Mouse (Mus musculus) thymus, adult 2 months (tissue): ENCODE data around the gene Cd151. TPM values are rescaled to one million over a fixed set of nuclear protein-coding genes. Genes with fewer than 3 reads are reported as not detected.

ENCODE experiments used
- DNase-seq: peaks from one replicate; pipeline ENCODE4 v3.0.0; 2021
- H3K27ac ChIP-seq: fragments of 200-500 bp; 2 replicates; pipeline ENCODE4 v1.5.1; 2012; ENCODE audit warnings: low read length, control low read depth; ENCODE audit not compliant: control insufficient read depth, insufficient read depth
- H3K27me3 ChIP-seq: fragments of 200-500 bp; 2 replicates; pipeline ENCODE4 v1.6.1; 2012; ENCODE audit warnings: mild to moderate bottlenecking, low read length, moderate library complexity, mixed read lengths; ENCODE audit not compliant: control insufficient read depth, insufficient read depth
- H3K36me3 ChIP-seq: fragments of 200-500 bp; 2 replicates; pipeline ENCODE4 v1.6.1; 2012; ENCODE audit warnings: mild to moderate bottlenecking, low read length, moderate library complexity; ENCODE audit not compliant: control insufficient read depth, insufficient read depth
- H3K4me1 ChIP-seq: fragments of 200-500 bp; replicated peaks from 2 replicates; pipeline ENCODE4 v1.6.1; 2012; ENCODE audit warnings: low read length; ENCODE audit not compliant: control insufficient read depth, insufficient read depth
- H3K4me3 ChIP-seq: fragments of 200-500 bp; 2 replicates; pipeline ENCODE4 v1.5.1; 2012; ENCODE audit warnings: mild to moderate bottlenecking, low read length, control low read depth, moderate library complexity; ENCODE audit not compliant: control insufficient read depth, insufficient read depth
- CTCF ChIP-seq: fragments of 200-500 bp; IDR thresholded peaks from 2 replicates; pipeline ENCODE4 v1.5.1; 2012; ENCODE audit warnings: mild to moderate bottlenecking, control low read depth, low read length, moderate library complexity, borderline replicate concordance; ENCODE audit not compliant: control insufficient read depth, poor library complexity, insufficient read depth; ENCODE audit errors: extremely low read depth
- POLR2A ChIP-seq: fragments of 200-500 bp; IDR thresholded peaks from 2 replicates; pipeline ENCODE4 v1.6.1; 2012; ENCODE audit warnings: mild to moderate bottlenecking, low read length, control low read depth, moderate library complexity; ENCODE audit not compliant: control insufficient read depth, poor library complexity, insufficient read depth; ENCODE audit errors: extremely low read depth
- WGBS: fragments of 180-500 bp; shearing (Covaris S2); methylation state at CpG from one replicate; pipeline ENCODE4 v1.1.7; 2018; 5-methylcytosine and 5-hydroxymethylcytosine counted together
- polyA plus RNA-seq: library from polyadenylated mRNA; depleted of rRNA; stranded (reverse); fragments of >200 nt; gene quantifications from 2 replicates; pipeline ENCODE4 v1.2.3, GENCODE M21; 2012

Cd151 gene
- polyA plus RNA-seq, 1 experiment = 186 TPM

DNA sequence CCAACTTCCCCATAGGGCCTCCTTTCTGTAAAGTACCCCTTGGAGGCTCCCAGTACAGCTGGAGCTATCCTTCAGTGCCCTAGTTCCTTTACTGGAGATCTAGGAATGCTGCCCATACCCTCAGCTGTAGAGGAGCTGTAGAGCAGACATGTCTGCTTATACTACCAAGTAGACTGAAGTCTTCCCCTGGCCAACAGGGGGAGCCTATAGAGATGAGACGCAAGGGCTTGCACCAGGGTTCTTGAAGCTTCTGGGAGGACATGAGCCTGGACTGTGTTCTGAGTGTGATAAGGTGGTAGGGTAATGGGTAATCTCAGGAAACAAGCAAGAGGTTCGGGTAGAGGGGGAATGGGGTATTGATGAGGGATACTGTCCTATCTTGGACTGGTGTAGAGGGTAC lies 24.0 kb downstream of the Cd151 start:
- no peak for TF ChIP-seq CTCF
- no peak for TF ChIP-seq POLR2A
- no peak for DNase-seq
- no peak overlapping the region for H3K4me3 ChIP-seq
- no peaks in the 10 kb centered on the region for H3K27me3 ChIP-seq
- no peak overlapping the region for H3K27ac ChIP-seq
- H3K36me3 ChIP-seq = no peaks in the 10 kb centered on the region
- H3K4me1 ChIP-seq = no peaks in the 10 kb centered on the region
- WGBS = 95% methylated on average over 2 of the region's 2 CpGs

DNA sequence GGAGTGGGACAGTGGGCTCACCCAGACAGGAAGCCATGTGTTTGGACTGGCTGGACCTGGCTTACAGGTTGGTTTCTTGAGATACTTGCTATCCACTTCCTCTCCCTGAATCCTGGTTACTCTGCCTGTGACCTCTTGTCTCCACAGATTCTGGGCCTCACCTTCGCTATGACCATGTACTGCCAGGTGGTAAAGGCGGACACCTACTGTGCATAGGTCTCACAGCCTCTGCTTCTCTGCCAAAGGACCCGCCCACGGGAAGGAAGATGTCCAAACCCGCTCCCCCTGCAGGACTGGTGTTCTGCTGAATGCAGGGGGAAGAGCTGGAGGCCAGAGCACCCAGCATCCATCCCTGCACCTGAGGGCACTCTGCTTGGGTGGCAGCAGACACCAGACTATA lies 25.5 kb downstream of the Cd151 start:
- 91% methylated on average over 5 of the region's 5 CpGs for WGBS
- H3K4me3 ChIP-seq = no peak overlapping the region
- H3K27ac ChIP-seq = no peak overlapping the region
- no peaks in the 10 kb centered on the region for H3K4me1 ChIP-seq
- H3K27me3 ChIP-seq = no peaks in the 10 kb centered on the region
- H3K36me3 ChIP-seq = no peaks in the 10 kb centered on the region
- TF ChIP-seq POLR2A (no peak), CTCF (no peak)
- no peak for DNase-seq

DNA sequence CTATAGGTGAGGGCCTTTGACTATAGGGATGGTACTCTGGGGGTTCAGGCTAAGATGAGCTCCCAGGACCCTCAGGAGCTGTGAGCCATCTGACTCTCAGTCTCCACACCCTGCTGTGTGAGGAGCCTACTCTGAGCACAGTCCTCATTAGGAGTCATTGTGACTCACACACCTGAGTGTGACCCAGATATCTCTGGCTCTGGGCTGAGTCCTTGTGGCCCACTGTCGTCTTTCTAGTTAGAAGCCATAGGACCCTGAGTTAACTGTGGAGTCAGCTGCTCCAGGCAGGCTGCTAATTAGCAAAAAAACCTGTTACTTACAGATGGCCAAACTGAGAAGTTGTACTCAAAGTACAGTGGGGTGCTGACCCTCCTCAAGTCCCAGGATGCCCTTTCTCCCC lies 26.5 kb downstream of the Cd151 start:
- no peak for DNase-seq
- no peaks in the 10 kb centered on the region for H3K36me3 ChIP-seq

DNA sequence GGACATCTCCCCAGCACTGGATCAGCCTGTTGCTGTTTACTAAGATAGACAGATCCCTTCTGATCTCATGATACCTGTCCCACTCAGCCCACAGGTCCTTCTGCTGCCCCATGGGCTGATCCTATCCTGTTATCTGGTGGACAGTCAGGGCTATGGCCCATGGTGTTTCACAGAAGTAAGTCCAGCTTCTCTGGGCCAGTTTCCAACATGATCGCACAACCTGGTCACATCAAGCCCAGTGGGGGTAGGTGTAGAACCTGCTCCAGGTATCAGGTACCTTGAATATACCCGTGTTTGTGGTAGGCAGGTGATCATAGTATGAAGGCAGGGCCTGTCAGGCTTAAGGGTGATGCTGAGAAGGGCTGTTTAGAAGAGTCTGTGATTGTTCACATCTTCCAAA lies 28.2 kb downstream of the Cd151 start:
- Histone ChIP-seq H3K27me3 (no peaks in the 10 kb centered on the region), H3K27ac (no peak overlapping the region), H3K4me3 (no peak overlapping the region), H3K4me1 (no peaks in the 10 kb centered on the region), H3K36me3 (no peaks in the 10 kb centered on the region)
- TF ChIP-seq POLR2A = no peak
- no peak for TF ChIP-seq CTCF
- no peak for DNase-seq
- whole genome bisulfite sequencing = 90% methylated on average over 2 of the region's 2 CpGs

More for the DNA sequence above, 26.5 kb downstream of the Cd151 start:
- H3K4me1 ChIP-seq = no peaks in the 10 kb centered on the region
- H3K27me3 ChIP-seq = no peaks in the 10 kb centered on the region
- 85% methylated on average over 1 of the region's 1 CpGs for WGBS
- TF ChIP-seq POLR2A (no peak), CTCF (no peak)
- H3K27ac ChIP-seq = no peak overlapping the region
- no peak overlapping the region for H3K4me3 ChIP-seq

DNA sequence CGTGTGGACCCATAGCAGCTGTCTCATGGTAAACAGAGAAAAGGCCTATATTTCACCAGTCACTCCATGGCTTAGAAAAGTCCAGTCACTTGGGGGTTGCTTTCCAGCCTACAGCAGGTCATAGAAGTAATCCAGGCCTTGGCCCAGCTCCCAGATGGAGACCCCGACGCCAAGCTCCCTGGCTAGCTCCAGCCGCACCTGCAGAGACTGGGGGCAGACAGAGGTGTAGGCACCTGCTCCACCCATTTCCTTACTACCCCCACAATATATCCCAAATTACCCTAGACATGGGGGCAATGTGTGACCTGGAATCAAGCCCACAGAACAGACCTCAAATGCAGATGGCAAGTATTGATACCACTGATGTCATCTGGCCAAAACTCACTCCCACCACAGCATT lies 28.7 kb downstream of the Cd151 start:
- Histone ChIP-seq H3K36me3 (no peaks in the 10 kb centered on the region), H3K4me3 (no peak overlapping the region), H3K4me1 (no peaks in the 10 kb centered on the region), H3K27me3 (no peaks in the 10 kb centered on the region), H3K27ac (no peak overlapping the region)
- no peak for TF ChIP-seq POLR2A
- no peak for TF ChIP-seq CTCF
- no peak for DNase-seq
- WGBS = 93% methylated on average over 4 of the region's 4 CpGs

DNA sequence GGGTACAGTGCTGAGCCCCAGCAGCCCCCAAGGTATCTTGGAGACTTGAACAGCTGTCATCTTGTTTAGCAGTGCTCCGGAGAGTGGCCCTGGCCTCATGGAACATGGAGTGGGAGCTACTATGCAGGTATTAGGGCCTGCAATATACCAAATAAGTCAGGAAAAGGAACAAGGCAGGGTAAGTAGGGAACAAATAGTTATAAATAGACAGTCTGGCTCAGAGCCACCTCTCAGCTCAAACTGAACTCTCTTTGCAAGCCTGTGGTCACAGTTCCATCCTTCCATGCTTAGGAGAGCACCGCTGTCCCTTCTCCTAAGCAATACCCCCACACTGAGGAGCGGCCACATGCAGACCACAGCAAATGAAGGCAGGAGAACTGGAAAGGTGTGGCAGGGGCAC lies 30.4 kb downstream of the Cd151 start:
- no peak overlapping the region for H3K27ac ChIP-seq
- no peak overlapping the region for H3K4me3 ChIP-seq

DNA sequence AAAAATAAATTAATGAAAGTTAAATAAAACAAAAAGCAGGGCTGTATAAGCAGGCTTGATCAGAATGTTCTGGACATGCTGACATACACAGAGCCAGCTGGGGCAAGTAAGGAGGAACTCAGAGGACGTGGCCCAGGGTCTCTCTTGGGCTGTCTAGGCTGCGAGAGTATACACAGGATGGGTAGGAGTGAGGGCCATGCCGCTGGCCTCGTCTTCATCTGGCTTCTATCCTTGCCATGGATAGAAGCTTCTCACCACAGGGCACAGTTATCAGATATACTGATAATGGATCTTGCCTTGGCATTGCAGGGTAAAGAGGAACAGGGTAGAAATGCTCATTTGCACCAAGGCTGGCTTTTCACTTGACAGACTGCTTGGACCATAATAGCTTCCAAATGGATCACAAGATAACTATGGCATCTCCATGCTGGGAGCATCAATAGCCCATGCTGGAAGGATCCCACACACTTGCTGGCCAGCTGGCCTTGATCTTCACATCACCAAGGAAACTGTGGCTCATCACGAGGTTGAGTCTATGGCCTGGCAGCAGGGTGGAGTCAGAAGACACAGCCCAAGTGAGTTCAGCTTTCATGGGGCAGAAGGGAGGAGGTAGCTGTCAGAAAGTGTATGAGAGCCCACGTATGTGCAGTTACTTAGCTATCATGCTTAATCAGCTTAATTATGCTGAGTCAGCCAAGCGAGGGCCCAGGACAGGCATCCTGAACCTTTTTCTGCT lies 34.8 kb downstream of the Cd151 start:
- H3K4me3 ChIP-seq = no peak overlapping the region
- no peak overlapping the region for H3K27ac ChIP-seq
- H3K4me1 ChIP-seq = no peaks in the 10 kb centered on the region
- no peaks in the 10 kb centered on the region for H3K36me3 ChIP-seq
- TF ChIP-seq CTCF (no peak), POLR2A (no peak)
- no peaks in the 10 kb centered on the region for H3K27me3 ChIP-seq
- no peak for DNase-seq
- 95% methylated on average over 7 of the region's 7 CpGs for WGBS

More for the DNA sequence above, 30.4 kb downstream of the Cd151 start:
- no peaks in the 10 kb centered on the region for H3K4me1 ChIP-seq
- no peaks in the 10 kb centered on the region for H3K36me3 ChIP-seq
- no peak for DNase-seq
- TF ChIP-seq CTCF (no peak), POLR2A (no peak)
- no peaks in the 10 kb centered on the region for H3K27me3 ChIP-seq
- WGBS = 90% methylated on average over 3 of the region's 3 CpGs
